In genomic region chr3:103058207-103059157, GRCm38 (mm10) we compare ENCODE assay signal across 8 mouse cellular contexts. TPM values are rescaled to one million over a fixed set of nuclear protein-coding genes. Genes with fewer than 3 reads are reported as not detected.
DNase-seq lines count a peak whose midpoint lies in the region; ATAC-seq and TF ChIP-seq lines count a peak whose summit lies in the region.

TSS of gene Nras (plus strand) at chr3:103058285.

- TF ChIP-seq EP300 in CH12.LX (IDR thresholded peaks at IDR 0.05; ENCODE audit: low read length): no peak
- peak; percentile 83 for TF ChIP-seq EP300 in heart, postnatal 0 days (IDR thresholded peaks at IDR 0.05; ENCODE audit: low read depth)

- no peaks in the 10 kb centered on the region for H3K27me3 ChIP-seq in CH12.LX (replicated peaks)
- no peaks in the 10 kb centered on the region for H3K27me3 ChIP-seq in forebrain, embryonic 12.5 days
- no peaks in the 10 kb centered on the region for H3K27me3 ChIP-seq in heart, postnatal 0 days (ENCODE audit: control insufficient read depth, insufficient read depth, low read length)
- H3K27me3 ChIP-seq in liver, embryonic 16.5 days (ENCODE audit: control insufficient read depth, insufficient read depth, low read depth, low read length): no peaks in the 10 kb centered on the region
- H3K27me3 ChIP-seq in neural tube, embryonic 13.5 days: no peaks in the 10 kb centered on the region
- no peaks in the 10 kb centered on the region for H3K27me3 ChIP-seq in testis, adult 2 months (ENCODE audit: control insufficient read depth, insufficient read depth, low read length)

- no peak for TF ChIP-seq CTCF in CH12.LX (conservative IDR thresholded peaks at IDR 0.05 in 1 of 2, IDR thresholded peaks at IDR 0.05 in 1 of 2; ENCODE audit: low read depth in 2 of 2, low read length in 2 of 2)
- TF ChIP-seq CTCF in heart, postnatal 0 days (IDR thresholded peaks at IDR 0.05; ENCODE audit: low read depth): no peak
- TF ChIP-seq CTCF in testis, adult 2 months (IDR thresholded peaks at IDR 0.05; ENCODE audit: control insufficient read depth, insufficient read depth, insufficient replicate concordance, low read depth, low read length): no peak

- DNase-seq in CH12.LX (ENCODE audit: extremely low read depth): peak; percentile 91
- peak; percentile 92 for DNase-seq in c-Kit-positive CD71-positive TER-119-negative erythroid progenitor cells, embryonic 14.5 days (ENCODE audit: low read depth)
- peak; percentile 89 for DNase-seq in heart, postnatal 0 days (ENCODE audit: low spot score)
- peak; percentile 98 for DNase-seq in kidney, postnatal 4 days

- no peaks in the 10 kb centered on the region for H3K9me3 ChIP-seq in CH12.LX (replicated peaks; ENCODE audit: low read length)
- H3K9me3 ChIP-seq in forebrain, embryonic 12.5 days: no peaks in the 10 kb centered on the region
- H3K9me3 ChIP-seq in heart, postnatal 0 days (replicated peaks; ENCODE audit: control insufficient read depth, low read length): no peaks in the 10 kb centered on the region
- H3K9me3 ChIP-seq in liver, embryonic 16.5 days (replicated peaks; ENCODE audit: control insufficient read depth, low read length): no peaks in the 10 kb centered on the region
- no peaks in the 10 kb centered on the region for H3K9me3 ChIP-seq in neural tube, embryonic 13.5 days

- peak within 1 kb of the TSS; percentile 81 to 92 (median 82) for H3K4me3 ChIP-seq in CH12.LX (replicated peaks in 1 of 3; ENCODE audit: low read depth in 2 of 3, low read length in 2 of 3, poor library complexity in 1 of 3)
- peak within 1 kb of the TSS; percentile 78 for H3K4me3 ChIP-seq in forebrain, embryonic 12.5 days (replicated peaks)
- H3K4me3 ChIP-seq in heart, postnatal 0 days (ENCODE audit: low read depth, low read length): peak within 1 kb of the TSS; percentile 79
- peak within 1 kb of the TSS; percentile 85 for H3K4me3 ChIP-seq in liver, embryonic 16.5 days (ENCODE audit: low read depth, low read length)
- peak within 1 kb of the TSS; percentile 79 for H3K4me3 ChIP-seq in neural tube, embryonic 13.5 days
- peak within 1 kb of the TSS; percentile 98 for H3K4me3 ChIP-seq in testis, adult 2 months (ENCODE audit: control insufficient read depth, low read depth, low read length)

- dilution Hi-C loops in CH12.LX (cut with MboI; ENCODE audit: extremely low pct_ligation_motif_present, extremely low pct_unique_long_range_greater_than_20kb, low sequenced_read_pairs): no loop called here

- ATAC-seq in forebrain, embryonic 12.5 days (ENCODE audit: low FRiP score): peak; percentile 99
- ATAC-seq in heart, postnatal 0 days (ENCODE audit: insufficient read depth, low read depth): peak; percentile 98
- peak; percentile 99 for ATAC-seq in liver, embryonic 16.5 days (ENCODE audit: low read depth)
- ATAC-seq in neural tube, embryonic 13.5 days (ENCODE audit: low read depth): peak; percentile 99

- peak within 1 kb of the TSS; percentile 94 for H3K4me2 ChIP-seq in CH12.LX (ENCODE audit: insufficient read depth, low read depth, poor library complexity, severe bottlenecking)
- peak within 1 kb of the TSS; percentile 76 for H3K4me2 ChIP-seq in forebrain, embryonic 12.5 days
- H3K4me2 ChIP-seq in heart, postnatal 0 days (ENCODE audit: low read depth, low read length): peak within 1 kb of the TSS; percentile 61
- H3K4me2 ChIP-seq in liver, embryonic 16.5 days (ENCODE audit: low read depth, low read length): peak within 1 kb of the TSS; percentile 61
- H3K4me2 ChIP-seq in neural tube, embryonic 13.5 days: peak within 1 kb of the TSS; percentile 75

- TF ChIP-seq RAD21 in CH12.LX (IDR thresholded peaks at IDR 0.05; ENCODE audit: low read depth, low read length): no peak

- peaks cover 42 to 69% of the 10 kb centered on the region in 2 experiments for H3K36me3 ChIP-seq in CH12.LX (replicated peaks in 1 of 2; ENCODE audit: control insufficient read depth in 1 of 2, insufficient read depth in 1 of 2, low read length in 1 of 2)
- peaks cover 67% of the 10 kb centered on the region for H3K36me3 ChIP-seq in forebrain, embryonic 12.5 days (replicated peaks)
- H3K36me3 ChIP-seq in heart, postnatal 0 days (replicated peaks; ENCODE audit: control insufficient read depth, insufficient read depth, low read length): peaks cover 67% of the 10 kb centered on the region
- peaks cover 35% of the 10 kb centered on the region for H3K36me3 ChIP-seq in liver, embryonic 16.5 days (ENCODE audit: control insufficient read depth, insufficient read depth)
- peaks cover 68% of the 10 kb centered on the region for H3K36me3 ChIP-seq in neural tube, embryonic 13.5 days
- peaks cover 2% of the 10 kb centered on the region; the same call in 1 of the 2 replicates for H3K36me3 ChIP-seq in testis, adult 2 months (ENCODE audit: control insufficient read depth, insufficient read depth, low read length)

- in situ Hi-C loops in CH12.LX (cut with MboI; ENCODE audit: low pct_ligation_motif_present, low pct_unique_long_range_greater_than_20kb, low sequenced_read_pairs): no loop called here

- TF ChIP-seq POLR2A in CH12.LX (IDR thresholded peaks at IDR 0.05; ENCODE audit: low read depth, low read length): peak; percentile 78
- TF ChIP-seq POLR2A in testis, adult 2 months (IDR thresholded peaks at IDR 0.05; ENCODE audit: control insufficient read depth, low read depth, low read length): peak; percentile 57

- peaks cover 0 to 7% of the 10 kb centered on the region in 2 experiments; a peak in 2 of 4 replicates for H3K4me1 ChIP-seq in CH12.LX (ENCODE audit: control insufficient read depth in 1 of 2, insufficient read depth in 2 of 2)
- peaks cover 4% of the 10 kb centered on the region for H3K4me1 ChIP-seq in forebrain, embryonic 12.5 days
- H3K4me1 ChIP-seq in heart, postnatal 0 days (ENCODE audit: control insufficient read depth, insufficient read depth): no peaks in the 10 kb centered on the region
- peaks cover 8% of the 10 kb centered on the region for H3K4me1 ChIP-seq in liver, embryonic 16.5 days (ENCODE audit: control insufficient read depth, low read depth, low read length)
- peaks cover 12% of the 10 kb centered on the region for H3K4me1 ChIP-seq in neural tube, embryonic 13.5 days (replicated peaks)
- H3K4me1 ChIP-seq in testis, adult 2 months (ENCODE audit: control insufficient read depth, insufficient read depth, low read length): peaks cover 4% of the 10 kb centered on the region

- 4% methylated on average over 46 of the region's 46 CpGs for WGBS in forebrain, embryonic 12.5 days
- 1% methylated on average over 46 of the region's 46 CpGs for WGBS in heart, postnatal 0 days
- WGBS in liver, embryonic 16.5 days (ENCODE audit: insufficient replicate concordance): 1% methylated on average over 46 of the region's 46 CpGs
- WGBS in neural tube, embryonic 13.5 days: 3% methylated on average over 46 of the region's 46 CpGs

- peak within 1 kb of the TSS; percentile 96 for H3K9ac ChIP-seq in CH12.LX (ENCODE audit: insufficient read depth, low read depth)
- H3K9ac ChIP-seq in forebrain, embryonic 12.5 days: peak within 1 kb of the TSS; percentile 74
- H3K9ac ChIP-seq in heart, postnatal 0 days (replicated peaks; ENCODE audit: low read depth, low read length): peak within 1 kb of the TSS; percentile 89
- H3K9ac ChIP-seq in liver, embryonic 16.5 days (ENCODE audit: low read depth, low read length): peak within 1 kb of the TSS; percentile 85
- peak within 1 kb of the TSS; percentile 82 for H3K9ac ChIP-seq in neural tube, embryonic 13.5 days

- H3K79me2 ChIP-seq in CH12.LX (replicated peaks; ENCODE audit: control insufficient read depth, extremely low read depth, insufficient read depth, poor library complexity, severe bottlenecking): peaks cover 6% of the 10 kb centered on the region

- H3K27ac ChIP-seq in CH12.LX (ENCODE audit: insufficient read depth, low read depth): no peak within 1 kb of the TSS
- H3K27ac ChIP-seq in forebrain, embryonic 12.5 days: peak within 1 kb of the TSS; percentile 96
- peak within 1 kb of the TSS; percentile 89 for H3K27ac ChIP-seq in heart, postnatal 0 days (ENCODE audit: low read depth)
- peak within 1 kb of the TSS; percentile 85 for H3K27ac ChIP-seq in liver, embryonic 16.5 days (ENCODE audit: low read length)
- peak within 1 kb of the TSS; percentile 95 for H3K27ac ChIP-seq in neural tube, embryonic 13.5 days (replicated peaks)
- peak within 1 kb of the TSS; percentile 95 for H3K27ac ChIP-seq in testis, adult 2 months (ENCODE audit: control insufficient read depth, insufficient read depth, low read depth, low read length)

TF ChIP-seq in CH12.LX, 34 proteins besides CTCF, POLR2A, EP300 and RAD21 (continues in another document):
- TF ChIP-seq ZMIZ1 (IDR thresholded peaks at IDR 0.05; ENCODE audit: low read depth, low read length): 0 out of 2 replicates have a peak, but pooled peaks have one; percentile 33
- peak; percentile 70; the same call in 1 of the 2 replicates for TF ChIP-seq MYC (IDR thresholded peaks at IDR 0.05; ENCODE audit: low read depth, low read length)
- no peak for TF ChIP-seq KAT2A (IDR thresholded peaks at IDR 0.05; ENCODE audit: insufficient replicate concordance, low read length)
- peak; percentile 98 for TF ChIP-seq MAZ (IDR thresholded peaks at IDR 0.05; ENCODE audit: low read depth, low read length)
- peak; percentile 84 for TF ChIP-seq USF1 (IDR thresholded peaks at IDR 0.05; ENCODE audit: low read depth, low read length)
- TF ChIP-seq E2F4 (IDR thresholded peaks at IDR 0.05; ENCODE audit: insufficient replicate concordance, low read depth, low read length): no peak
- no peak for TF ChIP-seq ZKSCAN1 (IDR thresholded peaks at IDR 0.05; ENCODE audit: borderline replicate concordance, low read depth, low read length)
- peak; percentile 93 for TF ChIP-seq ELF1 (IDR thresholded peaks at IDR 0.05; ENCODE audit: low read depth, low read length)
- TF ChIP-seq TCF12 (IDR thresholded peaks at IDR 0.05; ENCODE audit: low read depth, low read length): no peak; the same call in 1 of the 2 replicates
- no peak for TF ChIP-seq JUND (conservative IDR thresholded peaks at IDR 0.05; ENCODE audit: low read depth, low read length)
- no peak for TF ChIP-seq TBP (conservative IDR thresholded peaks at IDR 0.05; ENCODE audit: low read depth, low read length)
- no peak for TF ChIP-seq ZC3H11A (IDR thresholded peaks at IDR 0.05; ENCODE audit: low read depth, low read length)
- peak; percentile 99 for TF ChIP-seq MXI1 (IDR thresholded peaks at IDR 0.05; ENCODE audit: low read depth, low read length)
- TF ChIP-seq CHD1 (IDR thresholded peaks at IDR 0.05; ENCODE audit: low read depth, low read length): no peak

RNA-seq across cellular contexts. Expression of gene Nras, which starts in this region (rescaled TPM):
- total RNA-seq in CH12.LX (2012; rRNA removed) (49.7 and 52.5 TPM in 2 replicates), CH12.LX (2014; rRNA removed) (47.7 and 48.2 TPM in 2 replicates)
- polyA plus RNA-seq in CH12.LX (2012; ENCODE audit: insufficient read length, low read depth): 69.1 and 79.3 TPM in 2 replicates
- 136 and 162 TPM in 2 replicates for polyA plus RNA-seq in forebrain, embryonic 12.5 days (2016; fragmentation: Nextera tagmentation; extraction: Ambion mirVana)
- total RNA-seq in heart, postnatal 0 days (2014; rRNA removed; ENCODE audit: low replicate concordance): 38.3 and 43.2 TPM in 2 replicates
- polyA plus RNA-seq in heart, postnatal 0 days (2015; fragmentation: Nextera tagmentation; extraction: Ambion mirVana): 37.7 and 39.0 TPM in 2 replicates
- 34.4 and 34.6 TPM in 2 replicates for polyA plus RNA-seq in liver, embryonic 16.5 days (2015; fragmentation: Nextera tagmentation; extraction: Ambion mirVana)
- polyA plus RNA-seq in neural tube, embryonic 13.5 days (2015; fragmentation: Nextera tagmentation; extraction: Ambion mirVana): 103 and 114 TPM in 2 replicates
- 60.9 and 72.3 TPM in 2 replicates for polyA plus RNA-seq in testis, adult 2 months (2012; rRNA removed)
